Mouse (Mus musculus) stomach, postnatal 0 days (tissue): ENCODE results near the gene Ubc. TPM values are rescaled to one million over a fixed set of nuclear protein-coding genes. Genes with fewer than 3 reads are reported as not detected.

Experiments used
- ATAC-seq: fragments of 200-750 bp; cut with Nextera tagmentation; 2 replicates; pipeline ENCODE4 v1.8.0; 2017; ENCODE audit not compliant: low FRiP score, low TSS enrichment
- DNase-seq: peaks from one replicate; pipeline ENCODE4 v3.0.0-alpha.2; 2016; ENCODE audit warnings: low spot score
- H3K27ac ChIP-seq: fragments of 300-500 bp; sonication (generic); replicated peaks from 2 replicates; pipeline ENCODE4 v1.5.1; 2014; ENCODE audit warnings: mild to moderate bottlenecking, control low read depth
- H3K27me3 ChIP-seq: fragments of 300-500 bp; sonication (generic); 2 replicates; pipeline ENCODE4 v1.6.1; 2014; ENCODE audit warnings: low read length; ENCODE audit not compliant: control insufficient read depth, insufficient read depth
- H3K36me3 ChIP-seq: fragments of 300-500 bp; sonication (generic); 2 replicates; pipeline ENCODE4 v1.6.1; 2014; ENCODE audit warnings: low read length, mixed read lengths; ENCODE audit not compliant: control insufficient read depth, insufficient read depth
- H3K4me1 ChIP-seq: fragments of 300-500 bp; sonication (generic); replicated peaks from 2 replicates; pipeline ENCODE4 v1.6.1; 2014; ENCODE audit warnings: antibody characterized with exemption; ENCODE audit not compliant: control insufficient read depth, insufficient read depth
- H3K4me2 ChIP-seq: fragments of 300-500 bp; sonication (generic); replicated peaks from 2 replicates; pipeline ENCODE4 v1.6.1; 2014; ENCODE audit warnings: low read depth, mild to moderate bottlenecking, control low read depth, moderate library complexity
- H3K4me3 ChIP-seq: fragments of 300-500 bp; sonication (generic); 2 replicates; pipeline ENCODE4 v1.5.1; 2014; ENCODE audit warnings: low read depth, low read length, control low read depth
- H3K9ac ChIP-seq: fragments of 300-500 bp; sonication (generic); 2 replicates; pipeline ENCODE4 v1.6.1; 2014; ENCODE audit warnings: mild to moderate bottlenecking, low read length, control low read depth, mixed read lengths
- H3K9me3 ChIP-seq: fragments of 300-500 bp; sonication (generic); 2 replicates; pipeline ENCODE4 v1.6.1; 2016; ENCODE audit warnings: low read length; ENCODE audit not compliant: control insufficient read depth
- CTCF ChIP-seq: IDR thresholded peaks from 2 replicates; pipeline ENCODE4 v1.5.1; 2016; ENCODE audit warnings: antibody characterized with exemption, low read depth, mild to moderate bottlenecking, moderate library complexity
- EP300 ChIP-seq: optimal IDR thresholded peaks from 2 replicates; pipeline ENCODE3; 2016; ENCODE audit warnings: antibody characterized with exemption
- WGBS: fragments of 180-500 bp; shearing (Covaris S2); extraction: QIAGEN DNeasy Blood & Tissue Kit; methylation state at CpG from one replicate; pipeline ENCODE4 v1.1.7; 2014; 5-methylcytosine and 5-hydroxymethylcytosine counted together
- polyA plus RNA-seq: library from polyadenylated mRNA; unstranded; fragments of >200 nt; fragmentation: Nextera tagmentation; extraction: Ambion mirVana; gene quantifications from 2 replicates; pipeline ENCODE4 v1.2.1, GENCODE M21; 2015

Gene Ubc
- polyA plus RNA-seq, 1 experiment from 2014 or later, result 549 TPM

GRCm38 (mm10) chr5:125402991-125403390, 13.0 kb upstream of the Ubc start:
- Histone ChIP-seq H3K27ac (no peak overlapping the region), H3K4me2 (no peak overlapping the region), H3K27me3 (no peaks in the 10 kb centered on the region), H3K4me1 (no peaks in the 10 kb centered on the region), H3K4me3 (no peak overlapping the region), H3K9me3 (no peaks in the 10 kb centered on the region), H3K36me3 (no peaks in the 10 kb centered on the region), H3K9ac (no peak overlapping the region)
- TF ChIP-seq CTCF, result no peak
- no peak for TF ChIP-seq EP300
- no peak for DNase-seq
- 68% methylated on average over 6 of the region's 6 CpGs for WGBS
- no peak for ATAC-seq

- Histone ChIP-seq H3K36me3 (no peaks in the 10 kb centered on the region), H3K4me2 (no peak overlapping the region), H3K27ac (no peak overlapping the region), H3K9me3 (no peaks in the 10 kb centered on the region), H3K4me3 (no peak overlapping the region), H3K4me1 (no peaks in the 10 kb centered on the region), H3K27me3 (no peaks in the 10 kb centered on the region), H3K9ac (no peak overlapping the region)
- ATAC-seq, result no peak
- TF ChIP-seq EP300, result no peak
- TF ChIP-seq CTCF, result no peak
- WGBS, result 66% methylated on average over 10 of the region's 10 CpGs
- DNase-seq, result no peak
Observed at GRCm38 (mm10) chr5:125402476-125402875, 12.5 kb upstream of the Ubc start.

GRCm38 (mm10) chr5:125400903-125401302, 10.9 kb upstream of the Ubc start:
- no peaks in the 10 kb centered on the region for H3K36me3 ChIP-seq
- no peak overlapping the region for H3K27ac ChIP-seq
- H3K9ac ChIP-seq, result no peak overlapping the region
- no peak overlapping the region for H3K4me2 ChIP-seq
- TF ChIP-seq EP300, result no peak
- peak; percentile 47 for TF ChIP-seq CTCF
- no peaks in the 10 kb centered on the region for H3K27me3 ChIP-seq
- ATAC-seq (no peak), DNase-seq (no peak)
- H3K9me3 ChIP-seq, result no peaks in the 10 kb centered on the region
- no peaks in the 10 kb centered on the region for H3K4me1 ChIP-seq
- WGBS, result 32% methylated on average over 7 of the region's 7 CpGs
- H3K4me3 ChIP-seq, result no peak overlapping the region

GRCm38 (mm10) chr5:125395008-125395407, 5.0 kb upstream of the Ubc start:
- no peaks in the 10 kb centered on the region for H3K27me3 ChIP-seq
- H3K4me2 ChIP-seq, result peak overlapping the region; percentile 51; the same call in 1 of the 2 replicates
- TF ChIP-seq EP300, result no peak
- no peak for TF ChIP-seq CTCF
- no peak overlapping the region for H3K4me3 ChIP-seq
- 30% methylated on average over 3 of the region's 3 CpGs for WGBS
- DNase-seq, result no peak
- H3K9ac ChIP-seq, result no peak overlapping the region
- peaks cover 8% of the 10 kb centered on the region; the same call in 1 of the 2 replicates for H3K4me1 ChIP-seq
- ATAC-seq, result no peak
- no peaks in the 10 kb centered on the region for H3K9me3 ChIP-seq
- H3K27ac ChIP-seq, result peak overlapping the region; percentile 96
- H3K36me3 ChIP-seq, result no peaks in the 10 kb centered on the region

GRCm38 (mm10) chr5:125393622-125394603, 3.9 kb upstream of the Ubc start:
- no peaks in the 10 kb centered on the region for H3K27me3 ChIP-seq
- H3K9me3 ChIP-seq, result no peaks in the 10 kb centered on the region
- H3K27ac ChIP-seq, result peak overlapping the region; percentile 96
- ATAC-seq (peak; percentile 42), DNase-seq (peak; percentile 94)
- WGBS, result 5% methylated on average over 21 of the region's 25 CpGs
- no peaks in the 10 kb centered on the region for H3K36me3 ChIP-seq
- no peak for TF ChIP-seq CTCF
- TF ChIP-seq EP300, result no peak
- peak overlapping the region; percentile 64 for H3K9ac ChIP-seq
- H3K4me2 ChIP-seq, result peak overlapping the region; percentile 51
- peaks cover 8% of the 10 kb centered on the region; the same call in 1 of the 2 replicates for H3K4me1 ChIP-seq
- H3K4me3 ChIP-seq, result peak overlapping the region; percentile 17
